Mouse (Mus musculus) c-Kit-negative CD71-positive TER-119-positive erythroid progenitor cells, embryonic 14.5 days (primary cell): Measurements from ENCODE around the gene Grem2.

Experiments
- DNase-seq: peaks from one replicate; pipeline ENCODE4 v3.0.0-alpha.2; 2013; ENCODE audit warnings: low read depth, low spot score

Gene Grem2

DNA sequence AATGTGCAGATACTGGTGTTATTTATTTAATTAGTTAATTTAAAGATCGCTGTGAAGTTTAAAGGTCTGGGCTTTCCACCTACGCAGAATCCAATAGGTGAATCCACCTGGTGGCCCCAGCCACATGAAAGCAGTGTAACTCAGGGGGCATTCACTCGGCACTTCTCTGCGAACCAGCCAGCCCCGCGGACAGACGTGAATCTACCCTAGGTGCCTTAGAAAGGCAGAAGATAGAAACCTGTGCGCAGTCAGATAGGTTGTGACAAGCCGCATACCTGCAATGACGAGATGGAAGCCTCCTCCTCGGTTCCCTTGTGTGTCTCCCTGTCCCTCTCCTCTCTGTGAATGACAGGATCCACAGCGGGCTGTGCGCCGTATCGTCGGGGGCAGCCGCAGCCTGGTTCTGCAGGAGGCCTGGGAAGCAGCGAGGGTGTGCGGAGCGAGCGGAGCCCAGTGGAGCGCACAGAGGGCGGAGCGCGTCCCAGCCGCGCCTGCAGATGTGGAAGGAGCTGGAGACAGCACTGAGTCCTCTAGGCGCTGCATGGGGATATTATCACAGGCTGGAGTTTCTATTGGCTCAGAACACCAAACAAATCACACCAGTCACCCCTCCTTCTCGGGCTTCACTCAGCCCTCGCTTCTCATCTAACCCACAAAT is at the start of gene Grem2:
Grem2 (minus strand) TSS at position 522 of the 658 bp plus-strand sequence.
- DNase-seq, result no peak

DNA sequence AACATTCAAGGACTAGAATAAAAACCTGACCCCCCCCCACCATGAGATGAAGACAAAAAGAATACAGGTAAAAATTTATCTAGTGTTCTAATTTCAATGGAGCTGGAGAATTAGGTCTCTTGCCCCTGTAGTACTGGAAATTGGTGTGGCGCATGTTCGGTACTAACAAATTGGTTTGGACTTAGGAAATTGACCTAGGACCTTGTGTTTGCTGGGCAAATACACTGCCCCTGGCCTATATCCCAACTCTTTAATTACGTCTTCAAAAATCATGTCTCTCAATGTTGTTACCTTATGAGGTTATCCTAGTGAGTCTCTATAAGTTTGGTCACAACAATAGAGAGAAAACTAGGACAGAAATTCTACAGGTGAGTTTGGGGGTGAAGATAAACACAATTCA is 38.2 kb upstream of the Grem2 start:
- no peak for DNase-seq

DNA sequence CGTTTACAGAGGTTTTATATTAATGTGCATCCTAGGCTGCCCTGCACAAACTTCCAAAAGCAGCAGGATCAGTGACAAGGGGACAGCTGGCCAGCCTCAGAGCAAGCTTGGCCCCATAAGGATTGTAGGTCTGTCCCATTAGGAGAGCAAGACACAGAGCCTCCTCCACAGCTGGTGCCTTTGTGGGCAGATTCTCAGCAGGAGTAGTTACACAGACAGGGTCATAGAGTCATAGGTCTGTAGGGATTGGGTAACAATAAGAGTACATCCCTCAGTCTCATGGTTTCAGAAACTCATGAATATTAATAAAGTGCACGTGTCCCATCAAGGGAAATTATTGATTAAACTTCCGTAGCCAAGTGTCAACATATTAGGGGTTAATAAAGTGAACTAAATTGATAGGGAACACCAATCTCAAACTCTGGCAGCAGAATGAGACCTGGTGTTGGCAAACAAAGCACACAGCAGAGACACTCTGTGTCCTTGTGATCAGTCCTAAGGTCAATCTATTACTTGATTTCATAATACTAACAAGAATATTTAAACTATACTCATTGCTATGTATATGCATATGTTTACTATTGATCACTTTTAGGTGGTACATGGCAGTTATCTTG is 9.5 kb upstream of the Grem2 start:
- DNase-seq, result no peak

DNA sequence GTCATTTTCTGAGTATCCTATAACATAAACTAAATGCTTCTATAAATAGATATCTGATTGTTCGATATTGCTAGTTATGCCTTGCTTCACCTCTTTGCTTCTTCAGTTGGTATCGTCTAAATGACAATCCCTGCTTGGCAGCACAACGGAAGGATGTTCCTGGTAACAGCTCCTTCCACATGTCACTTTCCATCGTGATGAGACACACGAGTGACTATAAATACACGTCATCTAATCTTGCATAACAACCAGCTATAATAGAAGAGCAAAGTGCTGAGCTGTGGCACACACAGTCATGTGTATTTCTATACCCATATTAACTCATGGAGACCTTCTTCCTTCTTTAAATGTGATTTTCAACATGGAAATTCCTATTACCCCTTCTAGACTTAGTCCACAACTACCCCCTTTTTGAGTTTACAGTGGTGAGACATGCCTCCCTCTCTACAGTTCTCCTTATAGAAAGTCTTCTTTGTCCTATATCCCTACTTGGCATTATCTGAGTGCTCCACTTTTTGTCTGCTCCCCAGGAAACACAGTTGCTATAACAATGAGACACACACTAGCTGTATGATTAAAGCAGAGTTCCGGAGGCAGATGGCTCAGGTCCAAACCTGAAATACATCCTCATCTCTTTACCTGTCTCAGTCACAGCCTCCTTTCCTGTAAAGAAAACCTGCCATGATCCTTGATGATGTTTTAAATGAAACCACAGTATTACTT is 8.0 kb upstream of the Grem2 start:
- no peak for DNase-seq

DNA sequence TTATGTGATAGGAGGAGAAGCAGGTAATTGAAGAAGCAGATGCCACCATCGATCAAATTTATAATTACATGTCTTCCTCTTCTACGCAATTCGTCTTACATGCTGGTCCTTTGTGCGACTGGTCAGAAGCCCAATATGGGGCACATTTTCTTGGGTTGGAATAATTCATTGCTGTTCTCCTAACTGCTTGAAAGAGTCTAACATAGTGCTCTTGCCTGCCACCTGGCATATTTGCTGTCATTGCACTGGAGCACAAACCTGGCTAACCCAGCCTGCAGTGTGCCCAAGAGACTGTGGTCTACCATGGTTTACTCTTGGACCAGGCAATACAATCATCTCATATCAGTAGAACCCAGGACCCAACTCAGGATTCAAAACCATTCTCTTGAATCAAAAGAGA is 2.7 kb downstream of the Grem2 start:
- DNase-seq, result no peak

DNA sequence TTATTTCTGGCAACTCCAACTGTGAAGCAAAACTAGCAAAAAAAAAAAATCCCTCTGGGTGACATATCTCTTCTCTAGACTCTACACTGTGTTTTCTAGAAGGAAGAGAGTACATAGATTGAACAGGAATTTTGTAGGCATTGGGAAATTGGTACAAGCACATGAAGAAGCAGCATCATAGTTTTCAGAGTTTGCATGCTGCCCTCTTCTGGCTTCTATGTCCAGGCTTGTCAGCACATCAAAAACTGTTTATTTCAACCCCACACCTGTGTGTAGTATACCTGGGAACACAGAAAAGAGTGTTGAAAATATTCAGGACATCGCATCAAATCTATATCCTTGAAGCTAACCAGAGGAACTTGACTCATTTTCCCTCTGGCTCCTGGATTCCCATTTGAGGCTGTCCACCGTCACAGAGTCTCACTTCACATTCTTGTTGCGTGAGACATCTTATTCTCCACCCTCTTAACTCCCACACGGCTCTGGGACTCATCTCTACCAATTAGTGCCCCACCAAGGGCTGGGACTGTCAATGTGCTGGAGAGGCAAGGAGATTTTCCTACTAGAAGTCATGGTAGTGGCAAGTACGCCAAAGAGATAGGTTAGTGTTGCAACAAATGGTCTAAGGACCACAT is 3.3 kb downstream of the Grem2 start:
- no peak for DNase-seq

DNA sequence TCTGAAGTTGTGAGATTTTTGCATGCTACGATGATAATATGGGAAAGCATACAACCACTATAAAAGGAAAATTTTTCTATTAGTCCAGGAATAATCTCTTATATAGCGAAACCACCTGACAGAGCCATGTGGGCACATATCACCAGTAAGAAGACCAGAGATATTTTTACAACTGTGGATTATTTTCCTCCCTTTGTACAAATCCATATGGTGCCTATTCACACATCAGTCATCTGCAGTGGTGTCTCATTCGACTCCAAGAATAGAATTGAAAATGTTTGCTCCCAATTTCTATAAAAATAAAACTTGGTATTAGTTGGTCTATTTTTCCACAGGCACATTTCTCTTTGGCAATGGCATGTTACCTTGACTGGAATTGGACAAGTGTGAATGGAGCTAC is 11.8 kb downstream of the Grem2 start:
- no peak for DNase-seq

DNA sequence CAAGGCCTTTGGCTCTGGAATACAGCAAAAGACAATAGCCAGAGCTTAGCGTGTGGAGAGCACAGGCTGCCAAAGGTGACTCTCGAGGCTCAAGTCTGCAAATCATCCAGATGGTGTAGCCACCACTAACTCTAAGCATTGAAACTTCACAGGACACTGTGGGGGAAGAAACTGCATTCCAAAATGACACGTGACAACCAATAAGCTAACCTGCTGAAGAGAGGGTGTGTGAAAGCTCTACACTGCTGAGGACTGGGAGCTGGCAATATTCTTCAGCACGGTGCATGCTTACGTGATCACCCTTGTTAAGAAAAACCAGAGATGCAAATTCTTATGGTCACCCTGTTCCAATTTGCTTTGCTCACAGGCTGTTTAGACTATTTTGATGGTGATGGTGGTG is 13.4 kb downstream of the Grem2 start:
- DNase-seq, result no peak

DNA sequence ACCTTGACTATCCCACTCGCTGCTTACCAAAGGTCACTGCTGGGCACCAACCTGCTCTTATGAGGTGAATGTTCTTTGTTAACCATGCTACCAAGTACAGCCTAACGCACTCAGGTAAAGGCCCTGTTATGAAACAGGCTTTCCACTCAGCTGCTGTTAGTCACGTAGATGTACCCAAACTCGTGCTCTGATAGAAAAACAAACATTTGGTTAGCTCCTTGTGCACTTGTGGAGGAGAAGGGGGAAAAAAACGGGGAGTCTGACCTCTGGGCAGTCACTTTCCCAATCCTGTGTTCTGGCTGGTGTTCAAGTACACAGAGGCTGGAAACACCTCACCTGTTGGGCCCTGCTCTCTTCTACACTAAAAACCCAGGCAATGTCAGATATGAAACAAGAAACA is 14.0 kb downstream of the Grem2 start:
- no peak for DNase-seq

DNA sequence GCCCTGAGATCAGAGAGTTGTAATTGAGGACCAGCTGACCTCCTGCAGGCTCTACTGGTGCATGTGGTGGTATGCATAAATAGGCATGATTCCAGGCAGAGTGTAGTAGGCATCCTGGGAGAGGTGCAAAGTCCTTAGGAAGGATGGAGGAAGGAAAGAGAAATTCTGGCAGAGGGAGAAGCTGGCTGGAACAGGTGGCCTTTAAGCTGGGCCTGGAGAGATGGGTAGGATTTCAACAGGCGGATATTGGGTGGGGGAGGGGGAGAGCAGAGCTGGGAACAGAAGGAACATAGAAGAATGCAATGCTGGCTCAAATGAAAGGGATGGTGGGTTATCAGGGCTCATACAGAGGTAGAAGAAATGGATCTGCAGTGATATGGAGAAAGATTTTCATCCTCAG is 18.9 kb downstream of the Grem2 start:
- DNase-seq, result no peak

DNA sequence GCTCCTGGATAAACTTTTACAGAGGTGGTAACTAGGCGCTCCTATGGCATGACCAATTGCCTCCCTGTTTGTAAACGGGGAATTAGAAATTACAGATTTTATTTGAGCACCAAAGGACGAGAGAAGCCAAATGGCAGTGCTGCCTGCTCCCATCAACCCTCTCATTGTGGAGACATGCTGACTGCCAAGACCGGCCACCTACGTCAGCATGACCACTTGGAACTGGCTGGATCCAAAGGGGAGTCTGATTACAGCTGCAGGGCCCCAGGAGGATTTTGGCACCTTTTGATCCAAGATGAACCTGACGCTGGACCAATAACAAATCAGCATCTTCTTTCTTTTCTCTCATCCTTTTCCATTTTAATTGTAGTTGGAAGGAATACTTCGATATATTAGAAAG is 29.1 kb downstream of the Grem2 start:
- DNase-seq, result no peak

DNA sequence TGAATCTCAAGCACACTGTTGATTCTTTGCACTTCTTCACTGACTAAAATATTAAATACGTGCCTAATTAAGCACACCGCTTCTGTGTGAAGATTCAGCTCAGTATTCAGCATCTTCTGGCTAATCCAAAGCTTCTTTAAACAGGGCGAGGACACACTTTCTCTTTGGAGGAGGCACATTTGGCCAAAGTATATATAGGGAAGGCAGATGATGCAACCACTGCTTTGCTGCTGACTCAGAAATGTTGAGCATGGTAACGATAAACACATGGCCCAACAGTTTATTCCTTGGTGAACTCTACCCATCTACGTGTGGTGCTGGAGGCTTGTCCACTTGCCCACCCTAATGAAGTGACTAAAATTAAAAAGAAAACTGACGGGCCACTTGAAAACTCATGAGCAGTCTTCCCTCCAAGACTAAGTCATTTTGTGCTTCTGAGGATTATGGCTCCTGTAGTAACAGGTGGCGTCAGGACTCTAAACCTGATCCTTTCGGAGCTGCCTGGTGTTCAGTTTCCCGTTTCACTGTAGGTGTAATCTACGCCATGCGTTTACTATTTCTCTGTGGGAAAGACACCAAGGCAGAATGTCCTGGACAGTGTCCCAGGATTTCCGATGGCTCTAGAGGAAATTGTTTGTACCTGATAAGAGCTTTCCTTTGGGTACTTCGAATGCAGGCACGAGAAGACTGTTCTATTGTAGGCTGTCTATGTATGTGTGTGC is 32.8 kb downstream of the Grem2 start:
- DNase-seq, result no peak

DNA sequence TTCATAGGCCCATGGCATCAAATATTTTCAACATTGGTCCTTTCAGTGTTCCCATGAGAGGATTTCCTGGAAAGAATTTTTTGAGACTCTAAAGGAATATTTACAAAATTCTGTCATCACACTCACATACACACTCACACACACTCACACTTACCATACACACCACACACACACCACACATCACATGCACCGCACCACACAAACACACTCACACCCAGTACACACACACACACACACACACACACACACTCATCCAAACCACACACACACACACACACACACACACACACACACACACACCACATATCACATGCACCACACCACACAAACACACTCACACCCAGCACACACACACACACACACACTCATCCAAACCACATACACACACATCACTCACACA is 33.5 kb downstream of the Grem2 start:
- no peak for DNase-seq

DNA sequence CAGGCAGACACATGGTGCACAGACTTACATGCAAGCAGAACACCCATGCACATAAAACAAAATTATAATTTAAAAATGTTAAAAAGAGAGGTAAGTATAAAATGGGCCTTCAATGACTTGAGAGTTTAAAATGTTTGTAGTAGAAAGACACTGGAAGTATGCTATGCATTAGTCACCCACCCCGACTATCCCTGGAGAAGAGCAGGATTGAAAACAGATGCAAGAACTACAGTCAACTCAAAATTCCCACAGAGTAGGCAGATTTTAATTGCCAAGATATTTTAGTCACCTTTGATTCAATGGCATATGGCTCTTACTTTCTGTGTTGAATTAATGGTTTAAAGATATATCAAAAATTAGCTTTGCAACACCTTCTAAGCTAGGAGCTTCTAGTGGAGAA is 39.1 kb downstream of the Grem2 start:
- DNase-seq, result no peak

DNA sequence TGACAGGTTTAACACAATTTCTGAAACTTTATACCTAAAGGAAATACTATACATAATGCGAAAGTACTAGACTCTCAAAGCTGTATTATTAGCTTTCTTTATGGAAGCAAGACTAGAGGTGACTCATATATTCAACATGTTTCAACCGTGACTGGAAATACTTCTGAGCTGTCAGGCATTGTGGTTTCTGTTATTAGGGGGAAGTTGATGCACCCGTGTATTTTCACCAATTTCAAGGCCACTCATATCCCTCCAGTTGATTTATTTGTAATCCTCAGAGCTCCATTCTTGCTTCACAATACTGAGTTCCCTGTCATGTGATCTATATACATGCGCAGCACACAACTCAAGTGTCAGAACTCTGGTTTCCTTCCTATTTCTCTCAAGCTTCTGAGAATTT is 46.4 kb downstream of the Grem2 start:
- DNase-seq, result no peak

DNA sequence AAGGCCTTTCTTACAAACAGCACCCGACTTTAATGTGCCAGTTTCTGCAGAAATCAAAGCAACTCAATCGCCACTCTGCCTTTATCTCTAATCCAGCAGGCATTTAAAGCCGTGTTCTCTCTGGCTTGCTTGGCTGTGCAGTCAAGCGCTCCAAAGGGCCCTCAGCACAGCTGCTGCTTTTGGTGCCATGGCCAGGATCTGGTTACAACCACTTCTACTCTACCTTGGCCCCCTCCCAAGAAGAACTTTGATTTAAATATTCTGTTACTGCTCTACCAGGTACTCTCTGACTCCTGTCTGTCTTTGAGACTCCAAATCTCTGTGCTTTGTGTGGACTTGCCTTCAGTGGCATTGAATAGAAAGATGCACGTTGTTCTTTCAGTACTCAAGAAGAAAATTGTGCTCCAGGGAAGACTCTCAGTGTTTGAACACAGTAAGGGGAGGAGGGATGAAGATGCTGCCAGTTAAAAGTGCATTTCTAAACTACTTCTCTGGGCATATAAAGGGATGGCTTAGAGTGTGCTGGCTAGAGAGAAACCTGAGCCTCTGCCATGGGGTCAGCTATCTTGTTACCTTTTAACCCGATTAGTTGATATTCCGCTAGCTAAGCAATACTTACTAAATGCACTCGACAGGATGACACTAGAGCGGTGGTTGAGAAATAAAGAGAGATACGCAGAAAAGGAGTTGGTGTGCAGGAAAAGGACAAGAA is 61.1 kb downstream of the Grem2 start:
- DNase-seq, result no peak

DNA sequence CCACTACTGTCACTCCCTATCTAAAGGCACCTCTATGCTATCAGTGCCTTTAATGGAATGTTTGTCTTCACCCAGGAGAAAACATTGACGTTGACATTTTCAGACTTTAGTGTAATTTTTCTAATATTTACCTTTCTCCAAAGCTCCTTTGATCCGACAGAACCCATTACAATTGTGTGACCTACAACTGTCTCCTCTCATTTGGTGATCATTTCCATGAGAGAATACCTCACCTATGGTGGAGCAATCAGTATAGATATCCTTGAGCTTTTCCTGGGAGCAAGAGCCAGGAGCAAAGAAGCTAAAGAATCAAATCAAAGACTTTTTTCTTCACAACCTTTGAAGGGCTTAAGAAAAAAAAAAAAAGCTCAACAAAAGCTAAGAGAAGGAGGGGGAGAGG is 65.4 kb downstream of the Grem2 start:
- DNase-seq, result no peak

DNA sequence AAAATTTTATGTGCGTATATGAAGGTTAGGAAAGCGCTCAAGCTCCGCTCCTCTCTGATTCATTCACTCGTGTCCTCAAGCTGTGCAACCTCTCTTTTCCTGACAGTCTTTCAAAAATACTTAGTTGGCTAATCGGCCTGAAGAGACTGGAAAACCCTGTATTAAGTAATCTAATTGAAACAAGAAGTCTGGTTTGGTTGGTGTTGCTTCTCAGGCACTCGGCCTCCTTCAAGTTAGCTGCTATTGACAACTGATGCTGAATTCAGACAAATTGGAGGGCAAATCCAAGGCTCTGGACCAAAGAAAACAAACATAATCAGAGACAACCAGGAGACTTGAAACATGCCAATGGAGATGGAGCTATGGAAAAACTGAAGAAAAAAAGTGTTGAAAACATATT is 76.8 kb downstream of the Grem2 start:
- no peak for DNase-seq

DNA sequence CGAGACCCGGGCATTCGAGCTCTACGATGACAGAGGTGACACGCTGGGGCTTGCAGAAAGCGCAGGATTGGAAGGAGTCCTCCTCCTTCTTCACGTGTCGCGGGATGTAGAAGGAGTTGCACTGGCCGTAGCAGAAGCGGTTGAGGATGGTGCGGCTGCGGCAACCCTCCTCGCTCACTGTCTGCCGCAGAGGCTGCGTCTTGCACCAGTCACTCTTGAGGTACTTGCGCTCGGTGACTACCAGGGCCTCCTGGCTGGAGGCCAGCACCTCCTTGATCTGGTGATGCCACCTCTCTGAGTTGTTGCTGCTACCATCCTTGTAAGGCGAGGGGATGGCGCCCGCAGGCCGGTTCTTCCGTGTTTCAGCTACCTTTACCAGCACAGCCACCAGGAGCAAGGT is 84.8 kb downstream of the Grem2 start:
- no peak for DNase-seq

DNA sequence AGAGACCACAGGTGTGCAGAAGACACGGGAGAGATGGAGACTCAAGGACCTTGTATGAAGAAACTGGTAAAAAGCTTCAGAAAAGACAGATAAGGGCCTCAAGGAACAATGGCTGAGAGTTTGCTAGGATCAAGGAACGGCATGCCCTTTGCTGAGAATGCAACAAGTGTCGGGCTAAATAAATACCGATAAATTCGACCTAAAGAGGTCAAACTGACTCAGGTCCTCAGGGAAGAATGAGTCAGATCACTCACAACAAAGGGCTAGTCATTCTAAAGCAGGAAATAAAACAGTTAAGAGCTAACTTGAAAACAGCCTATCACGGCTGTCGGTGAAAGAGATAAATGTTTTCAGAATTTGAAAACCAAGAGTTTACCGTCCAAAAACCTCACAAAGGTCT is 95.1 kb downstream of the Grem2 start:
- no peak for DNase-seq

DNA sequence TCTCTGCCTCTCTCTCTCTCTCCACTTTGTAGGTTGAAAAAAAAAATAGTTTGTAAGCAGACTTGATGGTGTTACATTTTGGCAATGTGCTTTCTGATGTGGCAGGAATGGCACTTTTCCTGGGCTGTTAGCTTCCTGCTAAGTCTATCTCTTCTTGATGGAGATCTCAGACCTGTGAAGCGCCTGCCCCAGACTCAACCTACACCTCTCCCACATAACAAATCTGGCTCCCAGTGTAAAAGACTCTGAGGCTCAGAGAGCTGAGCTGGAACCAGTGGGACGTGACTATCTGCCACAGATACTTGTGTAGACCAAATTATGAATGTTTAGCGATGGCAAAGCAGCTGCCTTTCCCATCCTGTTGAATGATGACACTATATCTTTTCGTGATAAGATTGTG is 109.8 kb downstream of the Grem2 start:
- DNase-seq, result no peak
